Mouse (Mus musculus) E14TG2a.4 (cell line): ENCODE results near the gene Gm10300.

Experiments used
- CTCF ChIP-seq: conservative IDR thresholded peaks from 2 replicates; pipeline ENCODE4 v1.5.1; 2014; ENCODE audit warnings: low read length
- NANOG ChIP-seq: IDR thresholded peaks from 2 replicates; pipeline ENCODE4 v1.6.1; 2014; ENCODE audit warnings: borderline replicate concordance, low read length, mixed read lengths
- POU5F1 ChIP-seq: IDR thresholded peaks from 2 replicates; pipeline ENCODE4 v1.6.1; 2014; ENCODE audit warnings: low read length, borderline replicate concordance

DNA sequence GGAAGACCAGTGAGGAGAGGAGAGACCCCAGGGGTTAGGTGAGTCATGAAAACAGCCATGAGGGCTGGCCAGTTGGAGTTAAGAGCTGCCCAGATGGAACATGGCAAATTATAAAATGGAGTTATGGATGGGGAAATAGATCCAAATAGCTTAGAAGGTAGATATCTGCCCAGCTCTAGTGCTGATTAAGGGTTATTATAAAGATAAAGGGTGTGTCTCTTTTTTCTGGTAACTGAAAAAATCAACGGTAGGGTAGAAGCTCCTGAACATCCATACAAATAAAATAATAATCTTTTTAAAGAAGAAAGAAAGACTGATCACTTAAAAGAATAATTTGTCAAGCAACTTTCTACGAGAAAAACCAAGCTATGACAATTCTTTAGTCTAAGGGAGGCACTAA, 49.2 kb upstream of the Gm10300 start:
- TF ChIP-seq CTCF = no peak
- no peak for TF ChIP-seq POU5F1
- no peak for TF ChIP-seq NANOG
